Mouse (Mus musculus) left cerebral cortex, postnatal 10 days (tissue): ENCODE data around the gene Cd27. TPM values are rescaled to one million over a fixed set of nuclear protein-coding genes. Genes with fewer than 3 reads are reported as not detected.
"Not testable (repeated sequence)": the region's sequence is repeated elsewhere in the genome, so short reads cannot be mapped to it uniquely, and the experiment has no call there.

ENCODE experiments used
- DNase-seq, 2 experiments: peaks; one replicate each; pipeline ENCODE4 v3.0.0; 2021 to 2022; ENCODE audit warnings: low spot score in 2 of 2, mixed read lengths in 1 of 2; ENCODE audit errors: extremely low spot score in 1 of 2
- intact Hi-C: fragments of 180-260 bp; cut with DNase I; formaldehyde crosslinking; loops from one replicate; pipeline ENCODE4 v1.15.1; 2025
- total RNA-seq, 2 experiments: library from RNA; stranded (reverse); gene quantifications; 2 replicates each; pipeline ENCODE4 v1.2.3; 2021

The Cd27 gene
- total RNA-seq, result not detected

GRCm38 (mm10) chr6:125236782-125237181 lies at the start of gene Cd27:
Gene Cd27, minus strand, starts transcription at chr6:125237010.
- intact Hi-C loops, result no loop called here
- no peak for DNase-seq

GRCm38 (mm10) chr6:125285890-125286289 lies 49.1 kb upstream of the Cd27 start, which contains the start of gene Tuba3a:
Gene Tuba3a, minus strand, starts transcription at chr6:125286042.
- intact Hi-C loops, result no loop called here
- no peak for DNase-seq

GRCm38 (mm10) chr6:125284751-125285150 lies 47.9 kb upstream of the Cd27 start:
- no peak for DNase-seq
- intact Hi-C loops, result no loop called here

- intact Hi-C loops, result no loop called here
- no peak for DNase-seq
These were observed 47.4 kb upstream of the Cd27 start for GRCm38 (mm10) chr6:125284250-125284649.

GRCm38 (mm10) chr6:125282721-125283120 lies 45.9 kb upstream of the Cd27 start:
- intact Hi-C loops, DNase-seq: not testable (repeated sequence)

- DNase-seq, result no peak
- intact Hi-C loops, result loop anchor here (5.0 to 10.0 kb wide), 2 partner anchors 78 to 325 kb away; no protein-coding TSS in a partner anchor
These were observed 42.9 kb upstream of the Cd27 start for GRCm38 (mm10) chr6:125279729-125280128.

GRCm38 (mm10) chr6:125274841-125275563 lies 38.2 kb upstream of the Cd27 start:
- intact Hi-C loops, result loop anchor here (5.0 to 10.0 kb wide), 4 partner anchors 82 to 330 kb away; partner anchors contain the start of gene Iffo1
- peak in 1 of 2 experiments; percentile 67 for DNase-seq

GRCm38 (mm10) chr6:125272228-125272785 lies 35.5 kb upstream of the Cd27 start:
- intact Hi-C loops, result loop anchor here (5.0 to 10.0 kb wide), 3 partner anchors 110 to 332 kb away; partner anchors contain the start of gene Iffo1
- DNase-seq, result no peak

GRCm38 (mm10) chr6:125271455-125272227 lies 34.8 kb upstream of the Cd27 start:
- DNase-seq, result peak; percentile 89 to 94
- intact Hi-C loops, result loop anchor here (5.0 to 10.0 kb wide), 3 partner anchors 109 to 333 kb away; partner anchors contain the start of gene Iffo1

- no peak for DNase-seq
- intact Hi-C loops, result loop anchor here (5.0 kb wide), 1 partner anchor 51 kb away; the partner anchor contains the start of gene Vamp1
These were observed 32.0 kb upstream of the Cd27 start for GRCm38 (mm10) chr6:125268799-125269198.

- DNase-seq, result no peak
- intact Hi-C loops, result loop anchor here (5.0 kb wide), 1 partner anchor 50 kb away; the partner anchor contains the start of gene Vamp1
These were observed 30.7 kb upstream of the Cd27 start for GRCm38 (mm10) chr6:125267469-125267868.

- DNase-seq, result not testable (repeated sequence)
- intact Hi-C loops, result loop anchor here (5.0 kb wide), 1 partner anchor 49 kb away; the partner anchor contains the start of gene Vamp1
These were observed 29.8 kb upstream of the Cd27 start for GRCm38 (mm10) chr6:125266600-125266999.

- no peak for DNase-seq
- intact Hi-C loops, result loop anchor here (5.0 kb wide), 1 partner anchor 49 kb away; the partner anchor contains the start of gene Vamp1
These were observed 29.3 kb upstream of the Cd27 start for GRCm38 (mm10) chr6:125266091-125266490.

GRCm38 (mm10) chr6:125265239-125265638 lies 28.4 kb upstream of the Cd27 start:
- DNase-seq, result no peak
- intact Hi-C loops, result loop anchor here (5.0 kb wide), 1 partner anchor 48 kb away; the partner anchor contains the start of gene Vamp1

GRCm38 (mm10) chr6:125264219-125264618 lies 27.4 kb upstream of the Cd27 start:
- DNase-seq, result no peak
- intact Hi-C loops, result no loop called here

- DNase-seq, result no peak
- intact Hi-C loops, result no loop called here
These were observed 23.3 kb upstream of the Cd27 start for GRCm38 (mm10) chr6:125260006-125260555.

- DNase-seq, result no peak
- intact Hi-C loops, result no loop called here
These were observed 19.6 kb upstream of the Cd27 start for GRCm38 (mm10) chr6:125256222-125256966.

- DNase-seq, result no peak
- intact Hi-C loops, result no loop called here
These were observed 18.8 kb upstream of the Cd27 start for GRCm38 (mm10) chr6:125255516-125256044.
